Mouse (Mus musculus): ENCODE measurements around the gene Tgfbrap1. TPM values are rescaled to one million over a fixed set of nuclear protein-coding genes. Genes with fewer than 3 reads are reported as not detected.
"Not testable (repeated sequence)": the region's sequence is repeated elsewhere in the genome, so short reads cannot be mapped to it uniquely, and the experiment has no call there.

The Tgfbrap1 gene
- polyA plus RNA-seq, 1 experiment: 30.6 TPM

- Histone ChIP-seq H3K4me3 (replicated peaks; ENCODE audit: extremely low read depth, low read depth, low read length) (no peak overlapping the region), H3K4me1 (ENCODE audit: control insufficient read depth, insufficient read depth, low read length) (no peaks in the 10 kb centered on the region)
- no peak for DNase-seq
- 89% methylated on average over 10 of the region's 10 CpGs for WGBS
- TF ChIP-seq CTCF (IDR thresholded peaks at IDR 0.05; ENCODE audit: insufficient read depth, low read length) (no peak), POLR2A (IDR thresholded peaks at IDR 0.05; ENCODE audit: borderline replicate concordance, extremely low read depth, low read depth, low read length) (no peak)
Observed at GRCm38 (mm10) chr1:43047811-43048210, 50.6 kb downstream of the Tgfbrap1 start.

DNA sequence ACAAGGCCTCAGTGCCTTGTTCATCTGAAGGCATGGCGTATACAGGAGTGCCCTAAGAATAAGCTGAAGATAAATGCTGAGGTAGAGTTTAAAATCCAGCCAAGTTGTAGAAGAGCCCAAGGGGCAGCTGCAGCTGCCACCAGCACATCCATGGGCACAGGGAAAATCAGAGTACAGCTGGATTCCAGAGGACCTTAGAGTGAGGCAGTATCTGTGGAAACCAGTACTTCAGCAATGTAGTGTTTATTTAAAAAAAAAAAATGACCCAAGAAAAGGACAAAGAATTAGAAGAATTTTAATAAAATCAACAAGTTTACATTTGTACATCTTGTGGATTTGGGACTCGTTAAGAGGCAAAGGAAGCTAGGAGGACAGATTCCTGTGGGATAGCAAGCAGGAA, 51.4 kb downstream of the Tgfbrap1 start:
- no peak overlapping the region for H3K4me3 ChIP-seq (replicated peaks; ENCODE audit: extremely low read depth, low read depth, low read length)
- no peaks in the 10 kb centered on the region; the same call in 1 of the 2 replicates for H3K4me1 ChIP-seq (ENCODE audit: control insufficient read depth, insufficient read depth, low read length)
- TF ChIP-seq CTCF (IDR thresholded peaks at IDR 0.05; ENCODE audit: insufficient read depth, low read length) (no peak), POLR2A (IDR thresholded peaks at IDR 0.05; ENCODE audit: borderline replicate concordance, extremely low read depth, low read depth, low read length) (no peak)
- WGBS: 53% methylated on average over 2 of the region's 2 CpGs
- no peak for DNase-seq

GRCm38 (mm10) chr1:43045204-43045982, 53.0 kb downstream of the Tgfbrap1 start:
- Histone ChIP-seq H3K4me3 (replicated peaks; ENCODE audit: extremely low read depth, low read depth, low read length) (no peak overlapping the region), H3K4me1 (ENCODE audit: control insufficient read depth, insufficient read depth, low read length) (no peaks in the 10 kb centered on the region; the same call in 1 of the 2 replicates)
- TF ChIP-seq POLR2A (IDR thresholded peaks at IDR 0.05; ENCODE audit: borderline replicate concordance, extremely low read depth, low read depth, low read length) (no peak), CTCF (IDR thresholded peaks at IDR 0.05; ENCODE audit: insufficient read depth, low read length) (no peak)
- WGBS: 70% methylated on average over 14 of the region's 14 CpGs
- DNase-seq: no peak

GRCm38 (mm10) chr1:43042271-43042670, 56.2 kb downstream of the Tgfbrap1 start:
- 25% methylated on average over 6 of the region's 6 CpGs for WGBS
- DNase-seq: no peak
- no peak overlapping the region for H3K4me3 ChIP-seq (replicated peaks; ENCODE audit: extremely low read depth, low read depth, low read length)
- no peaks in the 10 kb centered on the region; the same call in 1 of the 2 replicates for H3K4me1 ChIP-seq (ENCODE audit: control insufficient read depth, insufficient read depth, low read length)
- TF ChIP-seq POLR2A (IDR thresholded peaks at IDR 0.05; ENCODE audit: borderline replicate concordance, extremely low read depth, low read depth, low read length) (no peak), CTCF (IDR thresholded peaks at IDR 0.05; ENCODE audit: insufficient read depth, low read length) (no peak)

DNA sequence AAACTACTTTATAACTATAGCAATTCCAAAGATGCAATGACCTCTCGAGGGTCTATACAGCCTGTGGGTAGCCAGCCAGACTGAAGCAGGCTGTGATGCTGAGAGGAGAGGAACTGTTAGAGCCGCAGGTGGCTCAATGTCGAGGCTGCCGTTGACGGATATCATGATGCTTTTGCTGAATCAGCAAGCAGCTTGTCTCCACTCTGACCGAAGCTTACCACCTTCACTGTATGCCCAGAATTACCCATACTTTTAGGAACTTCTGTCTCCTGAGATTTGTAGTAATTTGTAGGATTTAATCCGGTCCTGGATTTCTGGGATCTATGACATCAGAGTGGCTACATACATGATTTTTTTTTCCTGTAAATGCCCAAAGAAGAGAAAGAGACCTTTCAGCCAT, 62.4 kb downstream of the Tgfbrap1 start:
- no peak overlapping the region for H3K4me3 ChIP-seq (replicated peaks; ENCODE audit: extremely low read depth, low read depth, low read length)
- no peak for DNase-seq
- WGBS: 86% methylated on average over 7 of the region's 7 CpGs
- H3K4me1 ChIP-seq (ENCODE audit: control insufficient read depth, insufficient read depth, low read length): no peaks in the 10 kb centered on the region
- TF ChIP-seq POLR2A (IDR thresholded peaks at IDR 0.05; ENCODE audit: borderline replicate concordance, extremely low read depth, low read depth, low read length) (no peak), CTCF (IDR thresholded peaks at IDR 0.05; ENCODE audit: insufficient read depth, low read length) (no peak)

- 87% methylated on average over 7 of the region's 7 CpGs for WGBS
- not testable (repeated sequence) for H3K4me3 ChIP-seq (replicated peaks; ENCODE audit: extremely low read depth, low read depth, low read length); H3K4me1 ChIP-seq (ENCODE audit: control insufficient read depth, insufficient read depth, low read length); DNase-seq
Observed at GRCm38 (mm10) chr1:43015153-43015685, 83.2 kb downstream of the Tgfbrap1 start.

- no peak for TF ChIP-seq CTCF (IDR thresholded peaks at IDR 0.05; ENCODE audit: insufficient read depth, low read length)
- TF ChIP-seq POLR2A (IDR thresholded peaks at IDR 0.05; ENCODE audit: borderline replicate concordance, extremely low read depth, low read depth, low read length): no peak
- H3K4me3 ChIP-seq (replicated peaks; ENCODE audit: extremely low read depth, low read depth, low read length): no peak overlapping the region
- no peak for DNase-seq
- no peaks in the 10 kb centered on the region for H3K4me1 ChIP-seq (ENCODE audit: control insufficient read depth, insufficient read depth, low read length)
- 89% methylated on average over 4 of the region's 4 CpGs for WGBS
Observed at GRCm38 (mm10) chr1:43010461-43010860, 88.0 kb downstream of the Tgfbrap1 start.

DNA sequence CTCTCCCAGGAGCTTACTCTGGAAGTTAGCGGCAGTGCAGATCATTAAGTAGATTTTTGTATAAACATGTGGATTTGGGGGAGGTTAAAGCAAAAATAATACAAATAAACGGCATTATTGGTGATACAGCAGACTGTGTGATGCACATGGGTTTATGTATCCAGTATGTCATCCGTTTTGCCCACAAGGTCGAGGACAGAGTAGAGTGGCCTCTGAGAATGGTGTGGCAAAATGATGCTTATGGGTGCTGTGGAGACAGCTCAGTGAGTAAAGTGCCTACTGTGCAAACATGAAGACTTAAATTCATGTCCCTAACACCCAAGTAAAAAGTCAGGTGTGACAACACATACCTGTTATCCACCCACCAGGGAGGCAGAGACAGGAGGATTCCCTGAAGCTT, 91.9 kb downstream of the Tgfbrap1 start:
- WGBS: 72% methylated on average over 4 of the region's 4 CpGs
- TF ChIP-seq CTCF (IDR thresholded peaks at IDR 0.05; ENCODE audit: insufficient read depth, low read length) (no peak), POLR2A (IDR thresholded peaks at IDR 0.05; ENCODE audit: borderline replicate concordance, extremely low read depth, low read depth, low read length) (no peak)
- no peak for DNase-seq
- Histone ChIP-seq H3K4me3 (replicated peaks; ENCODE audit: extremely low read depth, low read depth, low read length) (no peak overlapping the region), H3K4me1 (ENCODE audit: control insufficient read depth, insufficient read depth, low read length) (no peaks in the 10 kb centered on the region)

GRCm38 (mm10) chr1:43006051-43006514, 92.4 kb downstream of the Tgfbrap1 start:
- WGBS: 38% methylated on average over 13 of the region's 13 CpGs
- no peak for TF ChIP-seq POLR2A (IDR thresholded peaks at IDR 0.05; ENCODE audit: borderline replicate concordance, extremely low read depth, low read depth, low read length)
- no peak for TF ChIP-seq CTCF (IDR thresholded peaks at IDR 0.05; ENCODE audit: insufficient read depth, low read length)
- no peak for DNase-seq
- H3K4me3 ChIP-seq (replicated peaks; ENCODE audit: extremely low read depth, low read depth, low read length): no peak overlapping the region
- H3K4me1 ChIP-seq (ENCODE audit: control insufficient read depth, insufficient read depth, low read length): no peaks in the 10 kb centered on the region

Other genes starting within 250 kb of the Tgfbrap1 start
- 14.2 and 26.8 TPM in 2 replicates for gene Mrps9, start 247.4 kb downstream of the Tgfbrap1 start, polyA plus RNA-seq (2012; rRNA removed)
- 0.31 and 0.53 TPM in 2 replicates for gene Gpr45, start 145.8 kb downstream of the Tgfbrap1 start, polyA plus RNA-seq (2012; rRNA removed)
- 4.3 and 6.6 TPM in 2 replicates for gene AI597479, start 73 bp upstream of the Tgfbrap1 start, polyA plus RNA-seq (2012; rRNA removed)
- 6.1 and 13.9 TPM in 2 replicates for gene Fhl2, start 98.3 kb upstream of the Tgfbrap1 start, polyA plus RNA-seq (2012; rRNA removed)

Data from lung, adult 2 months (tissue).